Mouse (Mus musculus) forebrain, embryonic 11.5 days (tissue): Measurements from ENCODE around the gene Muc2. TPM values are rescaled to one million over a fixed set of nuclear protein-coding genes. Genes with fewer than 3 reads are reported as not detected.

ENCODE experiments used
- ATAC-seq: fragments of 200-750 bp; cut with Nextera tagmentation; replicated peaks from 2 replicates; pipeline ENCODE4 v1.8.0; 2017; ENCODE audit warnings: moderate TSS enrichment; ENCODE audit not compliant: low FRiP score
- DNase-seq: peaks from one replicate; pipeline ENCODE4 v3.0.0-alpha.2; 2017; ENCODE audit warnings: low spot score
- H3K27ac ChIP-seq: fragments of 300-500 bp; sonication (generic); 2 replicates; pipeline ENCODE4 v1.5.1; 2014; ENCODE audit warnings: low read depth, low read length
- H3K27me3 ChIP-seq: fragments of 300-500 bp; sonication (generic); 2 replicates; pipeline ENCODE4 v1.6.1; 2014; ENCODE audit warnings: mild to moderate bottlenecking, low read length, mixed read lengths; ENCODE audit not compliant: control insufficient read depth, insufficient read depth
- H3K36me3 ChIP-seq: fragments of 300-500 bp; sonication (generic); 2 replicates; pipeline ENCODE4 v1.6.1; 2014; ENCODE audit warnings: mild to moderate bottlenecking, low read length, moderate library complexity, mixed read lengths; ENCODE audit not compliant: control insufficient read depth, insufficient read depth
- H3K4me1 ChIP-seq: fragments of 300-500 bp; sonication (generic); replicated peaks from 2 replicates; pipeline ENCODE4 v1.6.1; 2014; ENCODE audit warnings: low read length, mixed read lengths; ENCODE audit not compliant: control insufficient read depth, insufficient read depth
- H3K4me2 ChIP-seq: fragments of 300-500 bp; sonication (generic); 2 replicates; pipeline ENCODE4 v1.6.1; 2014; ENCODE audit warnings: low read depth, mild to moderate bottlenecking, low read length, moderate library complexity, mixed read lengths; ENCODE audit not compliant: severe bottlenecking
- H3K4me3 ChIP-seq: fragments of 300-500 bp; sonication (generic); 2 replicates; pipeline ENCODE4 v1.5.1; 2014; ENCODE audit warnings: low read depth, low read length
- H3K9ac ChIP-seq: fragments of 300-500 bp; sonication (generic); 2 replicates; pipeline ENCODE4 v1.6.1; 2014; ENCODE audit warnings: low read length
- H3K9me3 ChIP-seq: fragments of 300-500 bp; sonication (generic); 2 replicates; pipeline ENCODE4 v1.6.1; 2016; ENCODE audit warnings: low read length, mixed read lengths; ENCODE audit not compliant: control insufficient read depth
- WGBS: fragments of 180-500 bp; shearing (Covaris S2); extraction: QIAGEN DNeasy Blood & Tissue Kit; methylation state at CpG from one replicate; pipeline ENCODE4 v1.1.7; 2014; 5-methylcytosine and 5-hydroxymethylcytosine counted together
- polyA plus RNA-seq: library from polyadenylated mRNA; unstranded; fragments of >200 nt; fragmentation: Nextera tagmentation; extraction: Ambion mirVana; gene quantifications from 2 replicates; pipeline ENCODE4 v1.2.1, GENCODE M21; 2014

Gene Muc2
- polyA plus RNA-seq, 1 experiment from 2014 or later = 0.15 TPM

- WGBS = 79% methylated on average over 8 of the region's 8 CpGs
Observed at GRCm38 (mm10) chr7:141699556-141700220, 9.5 kb downstream of the Muc2 start.

GRCm38 (mm10) chr7:141747451-141748100 is 57.4 kb downstream of the Muc2 start:
- Histone ChIP-seq H3K4me1 (no peaks in the 10 kb centered on the region), H3K4me2 (no peak overlapping the region), H3K9me3 (no peaks in the 10 kb centered on the region), H3K36me3 (no peaks in the 10 kb centered on the region), H3K4me3 (no peak overlapping the region), H3K27ac (no peak overlapping the region), H3K27me3 (no peaks in the 10 kb centered on the region), H3K9ac (no peak overlapping the region)
- 93% methylated on average over 7 of the region's 7 CpGs for WGBS
- DNase-seq (no peak), ATAC-seq (no peak)

More at GRCm38 (mm10) chr7:141699556-141700220, 9.5 kb downstream of the Muc2 start:
- ATAC-seq = no peak
- Histone ChIP-seq H3K4me1 (no peaks in the 10 kb centered on the region), H3K9ac (no peak overlapping the region), H3K36me3 (no peaks in the 10 kb centered on the region), H3K9me3 (no peaks in the 10 kb centered on the region), H3K4me2 (no peak overlapping the region), H3K4me3 (no peak overlapping the region), H3K27me3 (no peaks in the 10 kb centered on the region), H3K27ac (no peak overlapping the region)
- no peak for DNase-seq

- H3K4me3 ChIP-seq = no peak overlapping the region
- no peak overlapping the region for H3K27ac ChIP-seq
- no peak overlapping the region for H3K9ac ChIP-seq
- ATAC-seq = no peak
- no peak for DNase-seq
- no peaks in the 10 kb centered on the region for H3K4me1 ChIP-seq
- WGBS = 86% methylated on average over 6 of the region's 6 CpGs
- no peaks in the 10 kb centered on the region for H3K27me3 ChIP-seq
- H3K36me3 ChIP-seq = no peaks in the 10 kb centered on the region
- no peaks in the 10 kb centered on the region for H3K9me3 ChIP-seq
- H3K4me2 ChIP-seq = no peak overlapping the region
Observed at GRCm38 (mm10) chr7:141752513-141752912, 62.4 kb downstream of the Muc2 start.

GRCm38 (mm10) chr7:141755831-141756230 is 65.7 kb downstream of the Muc2 start:
- Histone ChIP-seq H3K4me2 (no peak overlapping the region), H3K4me1 (no peaks in the 10 kb centered on the region), H3K9me3 (no peaks in the 10 kb centered on the region), H3K4me3 (no peak overlapping the region), H3K36me3 (no peaks in the 10 kb centered on the region), H3K27ac (no peak overlapping the region), H3K9ac (no peak overlapping the region), H3K27me3 (no peaks in the 10 kb centered on the region)
- 55% methylated on average over 4 of the region's 4 CpGs for WGBS
- ATAC-seq (peak; percentile 49; the same call in 1 of the 2 replicates), DNase-seq (peak; percentile 83)

- H3K27me3 ChIP-seq = no peaks in the 10 kb centered on the region
- WGBS = 84% methylated on average over 4 of the region's 4 CpGs
- no peaks in the 10 kb centered on the region for H3K4me1 ChIP-seq
- H3K9me3 ChIP-seq = no peaks in the 10 kb centered on the region
- no peak overlapping the region for H3K27ac ChIP-seq
- no peak overlapping the region for H3K4me2 ChIP-seq
- no peak overlapping the region for H3K4me3 ChIP-seq
- DNase-seq (no peak), ATAC-seq (no peak)
- H3K9ac ChIP-seq = no peak overlapping the region
- no peaks in the 10 kb centered on the region for H3K36me3 ChIP-seq
Observed at GRCm38 (mm10) chr7:141758291-141758690, 68.2 kb downstream of the Muc2 start.

- WGBS = 81% methylated on average over 3 of the region's 3 CpGs
- ATAC-seq (no peak), DNase-seq (no peak)
- no peak overlapping the region for H3K4me3 ChIP-seq
- no peak overlapping the region for H3K9ac ChIP-seq
- 0 out of 2 replicates have a peak, but pooled peaks cover 2% of the 10 kb centered on the region for H3K4me1 ChIP-seq
- H3K4me2 ChIP-seq = no peak overlapping the region
- no peaks in the 10 kb centered on the region for H3K9me3 ChIP-seq
- no peaks in the 10 kb centered on the region for H3K27me3 ChIP-seq
- H3K27ac ChIP-seq = no peak overlapping the region
- H3K36me3 ChIP-seq = no peaks in the 10 kb centered on the region
Observed at GRCm38 (mm10) chr7:141770521-141770920, 80.4 kb downstream of the Muc2 start.

- Histone ChIP-seq H3K4me1 (0 out of 2 replicates have a peak, but pooled peaks cover 2% of the 10 kb centered on the region), H3K9ac (no peak overlapping the region), H3K4me3 (no peak overlapping the region), H3K27me3 (no peaks in the 10 kb centered on the region), H3K36me3 (no peaks in the 10 kb centered on the region), H3K9me3 (no peaks in the 10 kb centered on the region), H3K4me2 (no peak overlapping the region), H3K27ac (no peak overlapping the region)
- WGBS = 84% methylated on average over 8 of the region's 8 CpGs
- DNase-seq (no peak), ATAC-seq (no peak)
Observed at GRCm38 (mm10) chr7:141770988-141771387, 80.8 kb downstream of the Muc2 start.

GRCm38 (mm10) chr7:141772058-141772557 is 82.0 kb downstream of the Muc2 start:
- H3K4me3 ChIP-seq = no peak overlapping the region
- H3K36me3 ChIP-seq = no peaks in the 10 kb centered on the region
- ATAC-seq = no peak
- no peak overlapping the region for H3K27ac ChIP-seq
- H3K4me2 ChIP-seq = no peak overlapping the region
- 54% methylated on average over 1 of the region's 1 CpGs for WGBS
- no peak overlapping the region for H3K9ac ChIP-seq
- no peak for DNase-seq
- no peaks in the 10 kb centered on the region for H3K27me3 ChIP-seq
- no peaks in the 10 kb centered on the region; the same call in 1 of the 2 replicates for H3K9me3 ChIP-seq
- H3K4me1 ChIP-seq = 0 out of 2 replicates have a peak, but pooled peaks cover 2% of the 10 kb centered on the region
